Mouse (Mus musculus) midbrain, embryonic 11.5 days (tissue): Measurements from ENCODE around the gene Aven. TPM values are rescaled to one million over a fixed set of nuclear protein-coding genes. Genes with fewer than 3 reads are reported as not detected.

Experiments used
- microRNA-seq: library from miRNA; unstranded; fragments of <30 nt; microRNA quantifications from one replicate; pipeline ENCODE4, GENCODE M21; 2017
- polyA plus RNA-seq: library from polyadenylated mRNA; unstranded; fragments of >200 nt; fragmentation: Nextera tagmentation; extraction: Ambion mirVana; gene quantifications from 2 replicates; pipeline ENCODE4 v1.2.1, GENCODE M21; 2014

Gene Aven
- polyA plus RNA-seq, 1 experiment from 2014 or later = 6.9 TPM

Small RNA genes within 50 kb of the gene (microRNA-seq; reads per million reads assigned to microRNA genes)
- not detected for gene Gm44374

Other genes with a start within 250 kb of the Aven start
- not detected in 2 replicates for gene Nutm1, start 233.7 kb upstream of the Aven start, polyA plus RNA-seq
- gene Nop10, start 231.0 kb upstream of the Aven start, polyA plus RNA-seq = 160 and 161 TPM in 2 replicates
- gene Slc12a6, start 227.1 kb upstream of the Aven start, polyA plus RNA-seq = 14.4 and 16.0 TPM in 2 replicates
- not detected in 2 replicates for gene Gm21985, start 226.7 kb upstream of the Aven start, polyA plus RNA-seq
- gene Emc4, start 124.9 kb upstream of the Aven start, polyA plus RNA-seq = 112 and 115 TPM in 2 replicates
- 54.4 and 55.0 TPM in 2 replicates for gene Katnbl1, start 113.8 kb upstream of the Aven start, polyA plus RNA-seq
- gene Emc7, start 38.0 kb upstream of the Aven start, polyA plus RNA-seq = 11.2 and 12.0 TPM in 2 replicates
- not detected in 2 replicates for gene Chrm5, start 12.2 kb upstream of the Aven start, polyA plus RNA-seq